Mouse (Mus musculus) left cerebral cortex, adult 18-20 months (tissue): Measurements from ENCODE around the gene Nat8f4. TPM values are rescaled to one million over a fixed set of nuclear protein-coding genes. Genes with fewer than 3 reads are reported as not detected.
"Not testable (repeated sequence)": the region's sequence is repeated elsewhere in the genome, so short reads cannot be mapped to it uniquely, and the experiment has no call there.

Experiments used
- DNase-seq, 2 experiments: peaks; one replicate each; pipeline ENCODE4 v3.0.0; 2021 to 2022; ENCODE audit warnings: low spot score in 2 of 2, mixed read lengths in 1 of 2
- total RNA-seq, 2 experiments: library from RNA; stranded (reverse); gene quantifications; 2 replicates each; pipeline ENCODE4 v1.2.3; 2021

Gene Nat8f4
- total RNA-seq, 2 experiments from 2014 or later = 6.2 to 7.6 TPM

DNA sequence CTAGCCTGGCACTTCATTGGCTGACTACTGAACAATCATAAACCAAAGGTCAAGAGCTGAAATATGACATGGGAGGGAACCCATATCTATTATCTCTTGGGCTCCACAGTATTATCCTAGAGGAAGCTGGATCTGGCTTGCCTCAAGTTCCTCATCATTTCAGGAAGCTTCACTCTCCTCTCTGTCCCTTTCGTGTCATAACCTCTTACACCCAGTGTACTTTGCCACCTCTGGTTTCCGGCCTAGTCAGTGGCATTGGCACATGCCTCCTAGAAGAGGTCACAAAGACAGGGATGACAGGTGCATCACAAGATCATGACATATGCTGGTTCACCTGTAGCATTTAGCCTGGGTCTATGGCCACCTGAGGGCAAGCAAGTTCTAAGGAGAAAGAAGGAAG, 2.4 kb downstream of the Nat8f4 start:
- DNase-seq = no peak

- DNase-seq = not testable (repeated sequence)
Observed at GRCm38 (mm10) chr6:85898596-85899475, 5.8 kb downstream of the Nat8f4 start.

- DNase-seq = peak in 1 of 2 experiments; percentile 29
Observed at GRCm38 (mm10) chr6:85895061-85895648, 9.5 kb downstream of the Nat8f4 start.

- no peak for DNase-seq
Observed at GRCm38 (mm10) chr6:85888961-85889360, 15.7 kb downstream of the Nat8f4 start.

GRCm38 (mm10) chr6:85884311-85884710, 20.4 kb downstream of the Nat8f4 start:
- no peak for DNase-seq

GRCm38 (mm10) chr6:85883246-85883645, 21.4 kb downstream of the Nat8f4 start:
- DNase-seq = not testable (repeated sequence)

- not testable (repeated sequence) for DNase-seq
Observed at GRCm38 (mm10) chr6:85869006-85869405, 35.7 kb downstream of the Nat8f4 start, which contains the start of gene Nat8f2. Nat8f2 (minus strand) TSS chr6:85869158.

DNA sequence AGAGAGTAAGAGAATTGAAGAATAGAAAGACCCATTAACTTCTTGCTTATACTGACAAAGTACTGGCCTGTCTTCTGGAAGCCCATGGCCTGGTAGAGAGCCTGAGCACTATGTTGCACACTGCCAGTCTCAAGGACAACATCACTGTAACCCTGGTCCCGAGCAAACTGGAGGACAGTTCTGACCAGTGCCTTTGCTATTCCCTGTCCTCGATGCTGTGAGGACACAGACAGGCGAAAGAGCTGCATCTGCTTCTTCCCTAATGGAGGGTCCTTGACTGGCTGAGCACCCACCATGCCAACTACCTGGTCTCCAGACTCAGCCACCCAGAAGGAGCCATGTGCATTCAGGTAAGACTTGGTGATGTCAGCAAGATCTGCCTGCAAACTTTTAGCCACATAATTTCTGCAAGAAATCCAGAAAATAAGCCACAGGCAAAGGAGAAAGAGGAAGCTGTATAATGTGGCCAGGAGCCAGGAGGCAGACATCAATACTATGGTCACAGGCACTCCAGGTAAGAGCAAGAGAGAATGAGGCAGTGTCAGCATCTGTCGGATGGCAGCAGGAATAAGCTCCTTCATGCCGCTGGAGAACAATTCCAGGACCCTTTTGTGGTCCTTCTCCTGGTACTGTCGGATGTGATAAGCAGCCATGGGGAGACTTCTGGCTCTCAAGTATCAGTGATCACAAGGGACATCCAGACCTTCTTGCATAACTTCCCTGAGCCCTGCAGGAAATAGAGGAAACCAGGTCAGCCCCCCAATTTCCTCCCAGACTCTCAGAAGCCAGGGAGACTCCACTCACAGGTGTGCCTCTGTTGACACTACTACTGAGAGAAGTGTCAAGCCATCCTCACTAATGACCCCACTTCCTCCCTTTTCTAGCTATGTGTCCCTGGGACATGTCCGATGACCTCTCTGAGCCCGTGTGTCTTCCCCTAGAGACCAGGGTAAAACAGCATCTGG, 36.7 kb downstream of the Nat8f4 start:
- no peak for DNase-seq

GRCm38 (mm10) chr6:85866995-85867394, 37.7 kb downstream of the Nat8f4 start:
- not testable (repeated sequence) for DNase-seq

DNA sequence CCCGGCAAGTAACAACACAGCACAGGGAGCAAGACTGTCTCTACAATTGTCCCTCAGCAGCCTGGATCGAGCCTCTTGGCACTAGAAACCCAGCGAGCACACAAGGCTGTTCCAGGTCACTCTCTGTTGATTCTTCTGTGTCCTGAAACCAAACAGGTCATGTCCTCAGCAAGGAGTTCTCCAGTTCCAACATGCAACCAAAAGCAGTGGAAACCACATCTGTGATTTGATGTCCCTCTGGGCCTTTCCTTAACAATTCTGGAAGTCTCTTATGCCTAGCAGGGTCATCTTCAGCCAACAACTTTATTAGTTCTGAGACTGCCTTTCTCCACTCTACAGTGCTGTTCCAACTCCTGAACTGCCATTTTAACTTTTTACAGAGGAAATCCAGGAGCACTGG, 38.5 kb downstream of the Nat8f4 start:
- not testable (repeated sequence) for DNase-seq

- DNase-seq = peak in 1 of 2 experiments; percentile 17
Observed at GRCm38 (mm10) chr6:85864900-85865639, 39.6 kb downstream of the Nat8f4 start.

DNA sequence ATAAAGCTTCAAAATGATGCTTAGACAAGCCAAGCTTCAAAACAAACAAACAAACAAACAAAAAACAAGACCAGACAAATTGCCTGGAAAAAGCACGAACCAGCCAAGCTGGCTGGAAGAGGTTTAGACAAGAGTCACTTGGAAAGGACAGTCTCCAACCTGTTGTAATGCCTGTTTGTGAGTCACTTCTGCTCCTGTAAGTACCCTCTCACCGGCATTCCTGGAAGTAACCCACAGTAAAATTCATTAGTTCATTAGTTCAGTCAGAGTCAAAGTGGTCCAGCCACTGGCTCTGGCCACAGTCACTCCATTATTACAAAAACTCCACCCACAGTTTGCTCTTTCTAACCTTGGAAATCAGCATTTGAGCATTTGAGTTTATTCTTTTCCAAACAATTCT, 40.8 kb downstream of the Nat8f4 start:
- DNase-seq = no peak

- no peak for DNase-seq
Observed at GRCm38 (mm10) chr6:85863136-85863535, 41.5 kb downstream of the Nat8f4 start.

DNA sequence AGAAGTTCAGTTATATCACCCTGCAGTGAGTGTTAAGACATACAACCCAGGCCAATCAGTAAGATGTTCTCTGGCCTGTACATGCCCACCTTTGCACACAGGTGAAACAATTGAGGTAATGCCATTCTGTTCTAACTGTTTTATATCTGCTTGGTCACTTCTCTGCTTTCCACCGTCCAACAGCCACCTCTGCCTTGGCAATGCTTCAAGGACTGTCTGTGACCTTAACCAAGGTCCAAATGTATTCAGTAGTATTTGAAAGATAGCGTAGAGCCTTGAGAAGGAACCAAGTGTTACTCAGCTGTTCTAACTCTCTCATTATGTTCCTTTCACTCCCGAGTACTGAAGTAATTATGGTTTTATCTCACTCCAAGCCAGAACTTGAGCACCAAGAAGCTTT, 42.1 kb downstream of the Nat8f4 start:
- no peak for DNase-seq

DNA sequence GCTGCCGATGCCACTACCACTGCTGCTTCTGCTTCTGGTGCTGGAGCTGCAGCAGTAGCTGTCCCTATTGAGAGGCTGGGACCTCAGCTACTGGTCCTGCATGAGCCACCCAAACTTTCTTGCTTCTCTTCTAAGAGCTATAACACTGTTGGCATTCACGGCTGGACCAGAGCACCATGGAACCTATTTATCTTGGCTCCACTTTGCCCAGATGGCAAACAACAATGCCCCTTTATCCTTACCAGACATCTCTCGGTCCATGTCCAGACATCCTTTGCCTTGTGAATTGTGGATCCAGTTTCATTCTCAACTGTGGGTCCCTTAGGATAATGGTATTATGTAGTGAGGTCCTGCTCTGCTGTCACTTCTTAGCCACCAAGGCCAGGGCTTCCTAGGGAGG, 43.4 kb downstream of the Nat8f4 start:
- no peak for DNase-seq

- DNase-seq = peak; percentile 35 to 49
Observed at GRCm38 (mm10) chr6:85856194-85856678, 48.4 kb downstream of the Nat8f4 start.

- DNase-seq = no peak
Observed at GRCm38 (mm10) chr6:85853481-85853880, 51.2 kb downstream of the Nat8f4 start.

DNA sequence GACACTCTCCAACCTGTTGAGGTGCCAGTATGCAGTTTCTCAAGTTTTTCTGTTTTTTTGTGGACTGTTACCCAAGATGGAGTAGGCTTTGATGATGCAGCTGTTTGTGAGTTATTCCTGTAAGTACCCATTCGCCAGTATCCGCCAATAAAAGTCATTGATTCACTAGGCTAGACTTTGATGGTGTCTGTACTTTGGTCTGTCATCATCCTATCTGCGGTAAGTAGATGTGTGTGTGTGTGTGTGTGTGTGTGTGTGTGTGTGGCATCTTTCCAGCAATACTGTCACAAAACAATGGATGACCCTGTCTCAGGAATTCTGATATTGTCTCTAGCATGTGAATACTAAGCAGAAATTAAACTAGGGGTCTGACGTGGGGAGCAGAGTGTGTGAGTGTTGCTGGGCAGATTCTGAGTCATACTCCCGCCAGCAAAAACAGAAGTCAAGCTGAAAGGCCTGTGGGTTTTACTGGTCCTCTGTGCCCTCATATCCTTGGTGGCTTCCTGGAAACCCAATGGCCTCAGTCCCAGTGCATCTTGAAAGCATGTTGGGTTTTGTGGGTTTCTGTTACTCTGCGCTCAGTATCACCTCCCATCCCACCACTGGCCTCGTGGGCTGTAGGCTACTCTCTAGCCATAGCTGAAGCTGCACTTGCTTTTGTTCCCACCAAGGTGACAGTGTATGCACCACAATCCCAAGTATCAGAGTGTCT, 53.5 kb downstream of the Nat8f4 start:
- no peak for DNase-seq

DNA sequence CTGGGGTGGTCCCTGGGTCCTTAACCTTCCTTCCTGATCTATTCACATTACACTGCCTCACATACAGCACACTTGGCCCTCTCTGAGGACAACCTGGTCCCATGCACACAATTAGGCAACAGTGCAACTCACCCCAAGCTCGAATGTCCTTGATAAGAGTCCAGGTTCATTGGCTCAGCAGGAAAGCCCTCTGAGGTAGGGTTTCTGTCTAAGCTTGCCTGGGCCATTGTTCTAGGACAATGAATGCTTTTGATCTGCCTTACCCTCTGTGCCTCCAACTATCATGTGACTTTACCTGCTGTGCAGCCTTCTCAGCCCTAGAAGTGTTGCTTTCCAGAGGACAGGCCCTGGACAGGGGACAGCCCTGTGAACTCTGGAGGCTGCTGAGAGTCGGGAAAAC, 55.4 kb downstream of the Nat8f4 start:
- DNase-seq = no peak
